Mouse (Mus musculus): ENCODE results near the gene Fgfr2. TPM values are rescaled to one million over a fixed set of nuclear protein-coding genes. Genes with fewer than 3 reads are reported as not detected.
A peak's percentile ranks its signal among the peaks of the same experiment; 100 is the strongest.

Fgfr2 gene
- polyA plus RNA-seq, 1 experiment from 2014 or later: 92.0 TPM

DNA sequence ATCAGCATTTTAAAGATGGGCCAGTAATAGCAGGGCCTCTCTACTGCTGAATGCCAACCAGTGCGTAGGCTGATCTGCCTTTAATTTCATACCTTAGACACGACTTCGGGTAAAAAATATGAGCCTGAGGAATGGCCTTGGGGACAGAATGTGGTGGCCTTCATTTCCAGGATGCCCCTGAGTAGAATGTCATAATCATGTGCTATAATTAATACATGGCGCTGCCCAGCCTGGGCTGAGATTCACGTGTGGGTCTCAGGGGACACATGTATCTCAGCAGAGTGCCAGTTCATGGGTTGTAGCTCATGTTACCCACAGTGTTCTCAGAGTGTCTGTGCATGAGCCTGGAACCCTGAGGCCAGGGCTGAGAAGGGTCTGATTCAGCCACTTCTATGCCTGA, 1296.3 kb downstream of the Fgfr2 start:
- H3K4me2 ChIP-seq: no peak overlapping the region

DNA sequence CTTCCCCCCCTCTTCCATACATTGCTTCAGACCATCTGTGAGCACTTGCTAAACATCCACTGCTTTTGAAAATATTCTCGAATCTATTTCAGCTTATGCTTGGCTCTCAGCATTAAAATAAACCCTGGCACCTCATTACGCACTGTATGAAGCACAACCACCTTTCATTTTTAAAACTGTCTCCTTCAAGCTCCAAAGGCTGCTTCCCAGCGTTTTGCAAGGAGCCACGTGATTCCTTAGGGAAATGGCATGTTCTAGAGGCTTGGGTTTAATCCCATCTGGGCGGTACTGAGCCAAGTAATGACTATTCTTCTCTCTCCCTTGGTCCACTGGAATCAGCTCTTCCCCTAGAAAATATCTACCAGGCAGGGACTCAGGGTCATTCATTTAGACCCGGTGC, 1305.2 kb downstream of the Fgfr2 start:
- no peak overlapping the region for H3K9ac ChIP-seq (ENCODE audit: low read length)
- H3K4me1 ChIP-seq (ENCODE audit: control insufficient read depth, insufficient read depth, low read length): no peaks in the 10 kb centered on the region
- no peak overlapping the region for H3K4me3 ChIP-seq (ENCODE audit: low read depth, low read length)
- ATAC-seq (ENCODE audit: low FRiP score): no peak
- no peak for DNase-seq (ENCODE audit: low spot score, missing footprints)
- no peaks in the 10 kb centered on the region for H3K27me3 ChIP-seq (ENCODE audit: control insufficient read depth, insufficient read depth, low read length)
- H3K36me3 ChIP-seq (ENCODE audit: control insufficient read depth, insufficient read depth, low read length): no peaks in the 10 kb centered on the region
- H3K9me3 ChIP-seq (ENCODE audit: control insufficient read depth, low read length): no peaks in the 10 kb centered on the region
- WGBS: 80% methylated on average over 6 of the region's 6 CpGs
- no peak overlapping the region for H3K27ac ChIP-seq (ENCODE audit: low read depth, low read length)
- H3K4me2 ChIP-seq: no peak overlapping the region

More for the DNA sequence above, 1296.3 kb downstream of the Fgfr2 start:
- no peak for ATAC-seq (ENCODE audit: low FRiP score)
- no peaks in the 10 kb centered on the region for H3K9me3 ChIP-seq (ENCODE audit: control insufficient read depth, low read length)
- WGBS: 97% methylated on average over 5 of the region's 5 CpGs
- H3K4me3 ChIP-seq (ENCODE audit: low read depth, low read length): no peak overlapping the region
- H3K27ac ChIP-seq (ENCODE audit: low read depth, low read length): no peak overlapping the region
- H3K9ac ChIP-seq (ENCODE audit: low read length): no peak overlapping the region
- no peaks in the 10 kb centered on the region for H3K36me3 ChIP-seq (ENCODE audit: control insufficient read depth, insufficient read depth, low read length)
- no peaks in the 10 kb centered on the region for H3K4me1 ChIP-seq (ENCODE audit: control insufficient read depth, insufficient read depth, low read length)
- DNase-seq (ENCODE audit: low spot score, missing footprints): no peak
- H3K27me3 ChIP-seq (ENCODE audit: control insufficient read depth, insufficient read depth, low read length): no peaks in the 10 kb centered on the region

DNA sequence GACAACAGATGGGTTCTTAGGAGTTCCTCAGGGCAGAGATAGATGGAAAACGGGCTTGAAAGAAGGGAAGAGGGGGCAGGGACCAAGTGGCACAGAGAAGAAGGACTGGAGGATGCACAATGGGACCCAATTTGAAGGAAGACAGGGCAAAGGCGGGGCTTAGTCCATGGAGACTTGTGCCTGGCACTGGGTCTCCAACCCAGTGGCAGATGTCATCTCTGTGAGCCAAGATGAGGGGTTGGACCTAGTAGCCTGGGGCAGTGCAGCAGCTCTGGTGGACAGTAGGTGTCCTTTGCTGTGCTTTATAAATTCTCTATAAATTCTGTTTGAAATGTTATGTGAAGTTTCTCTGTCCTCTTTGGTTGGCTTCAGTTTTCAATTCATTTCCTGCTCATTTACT, 1306.5 kb downstream of the Fgfr2 start:
- no peak overlapping the region for H3K4me2 ChIP-seq
- no peaks in the 10 kb centered on the region for H3K27me3 ChIP-seq (ENCODE audit: control insufficient read depth, insufficient read depth, low read length)
- no peak overlapping the region for H3K9ac ChIP-seq (ENCODE audit: low read length)
- no peak overlapping the region for H3K4me3 ChIP-seq (ENCODE audit: low read depth, low read length)
- no peaks in the 10 kb centered on the region for H3K9me3 ChIP-seq (ENCODE audit: control insufficient read depth, low read length)
- no peaks in the 10 kb centered on the region for H3K4me1 ChIP-seq (ENCODE audit: control insufficient read depth, insufficient read depth, low read length)
- no peak for ATAC-seq (ENCODE audit: low FRiP score)
- no peaks in the 10 kb centered on the region for H3K36me3 ChIP-seq (ENCODE audit: control insufficient read depth, insufficient read depth, low read length)
- WGBS: 70% methylated on average over 2 of the region's 2 CpGs
- no peak for DNase-seq (ENCODE audit: low spot score, missing footprints)
- H3K27ac ChIP-seq (ENCODE audit: low read depth, low read length): no peak overlapping the region

DNA sequence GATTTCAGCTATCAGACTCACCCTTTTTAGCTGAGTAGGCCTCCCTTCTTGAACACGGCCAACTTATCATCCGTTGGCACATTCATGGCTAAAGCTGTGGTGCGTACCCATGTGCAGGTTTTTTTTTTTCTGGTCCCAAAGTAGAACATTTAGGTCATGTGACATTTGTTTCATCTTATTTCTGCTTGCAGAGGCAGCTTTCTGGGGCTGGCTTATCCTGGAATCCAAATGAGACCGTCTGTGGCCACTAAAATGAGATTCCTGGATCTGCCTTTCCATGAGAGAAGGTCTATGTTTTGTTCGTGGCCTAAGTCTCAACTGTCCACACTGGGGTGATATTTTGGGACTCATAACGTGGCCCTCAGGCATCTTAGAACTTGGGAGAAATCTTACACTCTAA, 1311.0 kb downstream of the Fgfr2 start:
- Histone ChIP-seq H3K4me3 (ENCODE audit: low read depth, low read length) (no peak overlapping the region), H3K27ac (ENCODE audit: low read depth, low read length) (no peak overlapping the region), H3K27me3 (ENCODE audit: control insufficient read depth, insufficient read depth, low read length) (no peaks in the 10 kb centered on the region), H3K4me2 (no peak overlapping the region), H3K9me3 (ENCODE audit: control insufficient read depth, low read length) (no peaks in the 10 kb centered on the region), H3K9ac (ENCODE audit: low read length) (no peak overlapping the region), H3K36me3 (ENCODE audit: control insufficient read depth, insufficient read depth, low read length) (no peaks in the 10 kb centered on the region), H3K4me1 (ENCODE audit: control insufficient read depth, insufficient read depth, low read length) (no peaks in the 10 kb centered on the region)
- no peak for DNase-seq (ENCODE audit: low spot score, missing footprints)
- 86% methylated on average over 6 of the region's 6 CpGs for WGBS
- ATAC-seq (ENCODE audit: low FRiP score): no peak

DNA sequence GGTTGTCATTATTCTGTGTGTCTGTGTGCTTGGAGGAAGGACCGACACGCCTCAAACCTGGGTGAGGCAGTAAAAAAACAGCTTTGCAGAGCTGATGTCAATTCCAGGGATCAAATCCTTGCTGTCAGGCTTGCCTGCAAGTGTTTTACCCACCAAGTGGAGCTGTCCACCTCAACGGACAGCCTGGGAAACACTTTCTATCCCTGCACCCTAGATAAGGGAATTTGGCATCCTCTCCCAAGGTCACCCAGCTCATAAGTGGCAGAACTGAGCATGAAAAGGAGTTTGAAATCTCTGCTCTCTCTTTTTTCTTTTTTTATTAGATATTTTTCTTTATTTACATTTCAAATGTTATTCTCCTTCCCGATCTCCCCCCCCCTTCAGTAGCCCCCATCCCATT, 1312.2 kb downstream of the Fgfr2 start:
- no peak overlapping the region for H3K9ac ChIP-seq (ENCODE audit: low read length)
- ATAC-seq (ENCODE audit: low FRiP score) (no peak), DNase-seq (ENCODE audit: low spot score, missing footprints) (no peak)
- H3K4me1 ChIP-seq (ENCODE audit: control insufficient read depth, insufficient read depth, low read length): 0 out of 2 replicates have a peak, but pooled peaks cover 3% of the 10 kb centered on the region
- no peaks in the 10 kb centered on the region for H3K27me3 ChIP-seq (ENCODE audit: control insufficient read depth, insufficient read depth, low read length)
- 68% methylated on average over 4 of the region's 4 CpGs for WGBS
- H3K4me2 ChIP-seq: no peak overlapping the region
- no peaks in the 10 kb centered on the region for H3K9me3 ChIP-seq (ENCODE audit: control insufficient read depth, low read length)
- no peak overlapping the region for H3K4me3 ChIP-seq (ENCODE audit: low read depth, low read length)
- no peak overlapping the region for H3K27ac ChIP-seq (ENCODE audit: low read depth, low read length)
- H3K36me3 ChIP-seq (ENCODE audit: control insufficient read depth, insufficient read depth, low read length): no peaks in the 10 kb centered on the region

DNA sequence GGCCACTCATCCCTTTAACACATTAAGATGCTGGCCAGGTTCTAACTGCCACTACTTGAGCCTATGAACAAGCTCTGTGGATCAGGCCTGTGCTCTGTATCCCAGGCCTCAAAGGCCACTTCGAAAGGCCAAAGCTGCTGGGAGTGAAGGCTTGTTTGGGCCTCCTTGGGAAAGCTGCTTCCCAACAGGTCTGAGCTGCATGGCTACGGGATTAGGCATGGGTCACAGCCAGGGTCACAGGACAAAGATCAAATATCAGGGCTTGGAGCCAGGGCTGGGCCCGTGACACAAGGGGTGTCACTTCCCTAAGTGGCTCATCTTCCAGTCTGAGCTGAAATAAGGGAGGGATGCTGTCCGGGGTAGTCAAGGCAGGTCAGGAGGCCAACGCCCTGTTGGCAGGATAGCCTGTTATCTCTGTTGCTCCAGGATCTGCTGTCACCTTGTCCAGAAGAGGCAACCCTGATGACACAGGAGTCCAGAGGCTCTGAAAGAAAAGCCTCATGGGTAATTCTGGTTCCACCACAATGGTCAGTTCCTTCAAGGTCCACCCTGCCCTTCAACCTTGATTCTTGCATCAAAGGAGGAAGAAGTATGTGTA, 1313.5 kb downstream of the Fgfr2 start:
- Histone ChIP-seq H3K27me3 (ENCODE audit: control insufficient read depth, insufficient read depth, low read length) (no peaks in the 10 kb centered on the region), H3K9me3 (ENCODE audit: control insufficient read depth, low read length) (no peaks in the 10 kb centered on the region), H3K4me2 (no peak overlapping the region), H3K36me3 (ENCODE audit: control insufficient read depth, insufficient read depth, low read length) (no peaks in the 10 kb centered on the region), H3K27ac (ENCODE audit: low read depth, low read length) (no peak overlapping the region), H3K9ac (ENCODE audit: low read length) (no peak overlapping the region), H3K4me1 (ENCODE audit: control insufficient read depth, insufficient read depth, low read length) (peaks cover 10% of the 10 kb centered on the region; the same call in 1 of the 2 replicates), H3K4me3 (ENCODE audit: low read depth, low read length) (no peak overlapping the region)
- 8% methylated on average over 5 of the region's 5 CpGs for whole genome bisulfite sequencing
- ATAC-seq (ENCODE audit: low FRiP score) (no peak), DNase-seq (ENCODE audit: low spot score, missing footprints) (peak; percentile 87)

DNA sequence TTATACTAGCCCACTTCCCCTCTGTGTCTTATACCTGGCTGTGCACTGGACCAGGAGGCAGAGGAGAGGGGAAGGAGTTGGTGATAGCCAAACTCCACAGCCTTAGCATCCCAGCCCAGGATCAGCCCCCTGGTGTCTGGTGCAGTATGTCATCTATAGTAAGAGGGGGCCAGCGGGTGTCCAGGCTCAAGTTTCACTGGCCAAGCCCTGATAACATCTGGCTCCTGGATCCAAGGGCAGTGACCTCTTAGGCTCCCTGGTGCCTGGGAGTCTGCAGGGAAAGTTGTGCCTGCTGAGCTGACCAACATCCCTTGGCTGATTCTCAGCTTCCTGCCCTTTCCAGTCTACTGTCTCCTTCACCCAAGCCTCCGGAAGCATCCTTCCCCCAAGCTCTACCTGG, 1315.9 kb downstream of the Fgfr2 start:
- Histone ChIP-seq H3K27me3 (ENCODE audit: control insufficient read depth, insufficient read depth, low read length) (no peaks in the 10 kb centered on the region; the same call in 1 of the 2 replicates), H3K4me1 (ENCODE audit: control insufficient read depth, insufficient read depth, low read length) (peaks cover 10% of the 10 kb centered on the region; the same call in 1 of the 2 replicates)
- ATAC-seq (ENCODE audit: low FRiP score): no peak

DNA sequence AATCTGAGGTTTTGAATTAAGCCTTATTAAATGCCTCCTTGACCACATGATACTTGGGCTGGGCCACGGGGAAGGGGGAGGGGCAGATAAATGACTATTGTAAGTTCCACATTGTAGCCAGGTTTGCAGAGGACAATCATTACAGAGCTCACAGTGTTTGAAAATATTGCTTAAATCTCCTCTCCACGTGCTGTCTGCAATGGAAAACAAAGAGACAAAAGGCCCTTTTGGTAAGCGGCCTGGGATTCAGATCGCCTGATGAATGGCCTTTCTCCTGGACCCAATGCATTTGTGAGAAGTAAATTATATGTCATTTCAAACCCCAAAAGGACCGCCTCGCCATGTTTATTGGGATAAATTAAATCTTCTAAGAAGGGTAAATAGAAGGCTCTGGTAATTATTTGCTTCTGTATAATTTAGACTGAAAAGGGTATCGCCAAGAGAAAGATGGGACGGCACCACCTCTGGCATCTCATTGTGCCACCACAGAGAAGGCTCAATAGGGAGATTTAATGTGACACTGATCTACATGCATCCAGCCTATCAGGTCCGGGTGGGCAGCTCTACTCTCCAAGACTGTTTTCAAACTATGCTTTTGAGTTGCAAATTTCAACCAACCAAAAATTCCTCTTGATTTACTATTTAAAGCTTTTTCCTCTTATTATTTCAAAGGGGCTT, 1317.5 kb downstream of the Fgfr2 start:
- H3K9ac ChIP-seq (ENCODE audit: low read length): no peak overlapping the region
- H3K4me1 ChIP-seq (ENCODE audit: control insufficient read depth, insufficient read depth, low read length): peaks cover 10% of the 10 kb centered on the region; the same call in 1 of the 2 replicates
- H3K4me2 ChIP-seq: no peak overlapping the region
- H3K4me3 ChIP-seq (ENCODE audit: low read depth, low read length): no peak overlapping the region
- H3K9me3 ChIP-seq (ENCODE audit: control insufficient read depth, low read length): no peaks in the 10 kb centered on the region
- no peak overlapping the region for H3K27ac ChIP-seq (ENCODE audit: low read depth, low read length)
- H3K27me3 ChIP-seq (ENCODE audit: control insufficient read depth, insufficient read depth, low read length): no peaks in the 10 kb centered on the region; the same call in 1 of the 2 replicates
- no peaks in the 10 kb centered on the region for H3K36me3 ChIP-seq (ENCODE audit: control insufficient read depth, insufficient read depth, low read length)
- ATAC-seq (ENCODE audit: low FRiP score): peak; percentile 38; the same call in 1 of the 2 replicates
- 33% methylated on average over 9 of the region's 9 CpGs for WGBS
- DNase-seq (ENCODE audit: low spot score, missing footprints): peak; percentile 84

More for the DNA sequence above, 1315.9 kb downstream of the Fgfr2 start:
- WGBS: 61% methylated on average over 2 of the region's 2 CpGs
- no peaks in the 10 kb centered on the region for H3K36me3 ChIP-seq (ENCODE audit: control insufficient read depth, insufficient read depth, low read length)
- H3K9ac ChIP-seq (ENCODE audit: low read length): no peak overlapping the region
- no peaks in the 10 kb centered on the region for H3K9me3 ChIP-seq (ENCODE audit: control insufficient read depth, low read length)
- no peak overlapping the region for H3K27ac ChIP-seq (ENCODE audit: low read depth, low read length)
- no peak overlapping the region for H3K4me2 ChIP-seq
- no peak for DNase-seq (ENCODE audit: low spot score, missing footprints)
- H3K4me3 ChIP-seq (ENCODE audit: low read depth, low read length): no peak overlapping the region

DNA sequence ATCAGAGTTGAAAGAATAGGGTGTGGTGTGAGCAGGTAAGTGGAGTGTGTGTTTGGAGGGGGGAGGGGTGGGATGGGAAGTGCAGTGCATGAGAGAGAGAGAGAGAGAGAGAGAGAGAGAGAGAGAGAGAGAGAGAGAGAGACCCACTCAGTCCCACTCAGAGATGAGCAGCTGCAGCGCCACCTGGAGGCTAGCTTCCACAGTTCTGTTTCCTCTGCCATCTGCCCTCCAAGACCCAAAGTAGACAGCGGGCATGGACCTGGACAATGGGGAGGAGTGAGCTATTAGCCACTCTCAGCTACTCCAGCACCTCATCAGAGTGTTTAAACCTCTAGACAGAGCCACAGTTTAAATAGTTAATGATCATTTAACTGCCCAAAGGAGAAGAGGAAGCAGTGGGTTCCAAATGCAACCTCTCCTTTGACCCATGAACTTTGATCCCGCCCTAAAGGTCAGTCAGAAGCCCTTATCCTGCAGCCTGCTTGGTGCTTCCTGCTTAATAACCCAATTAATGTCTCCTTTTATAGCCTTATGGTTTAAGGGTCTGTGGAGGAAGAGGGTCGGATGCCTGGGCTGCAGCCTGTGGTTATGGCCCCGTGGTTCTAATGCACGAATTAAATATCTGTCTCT, 1322.6 kb downstream of the Fgfr2 start:
- H3K4me2 ChIP-seq: no peak overlapping the region
- no peak overlapping the region for H3K9ac ChIP-seq (ENCODE audit: low read length)
- 62% methylated on average over 6 of the region's 6 CpGs for WGBS
- DNase-seq (ENCODE audit: low spot score, missing footprints): peak; percentile 92
- no peak overlapping the region for H3K4me3 ChIP-seq (ENCODE audit: low read depth, low read length)
- ATAC-seq (ENCODE audit: low FRiP score): no peak
- peaks cover 4% of the 10 kb centered on the region; the same call in 1 of the 2 replicates for H3K4me1 ChIP-seq (ENCODE audit: control insufficient read depth, insufficient read depth, low read length)
- H3K27ac ChIP-seq (ENCODE audit: low read depth, low read length): no peak overlapping the region
- no peaks in the 10 kb centered on the region for H3K9me3 ChIP-seq (ENCODE audit: control insufficient read depth, low read length)
- no peaks in the 10 kb centered on the region; the same call in 1 of the 2 replicates for H3K27me3 ChIP-seq (ENCODE audit: control insufficient read depth, insufficient read depth, low read length)
- H3K36me3 ChIP-seq (ENCODE audit: control insufficient read depth, insufficient read depth, low read length): no peaks in the 10 kb centered on the region
